Mouse (Mus musculus) layer of hippocampus, adult 9-11 months (tissue): ENCODE measurements around the gene Prdm16.

Source experiments
- DNase-seq: peaks from one replicate; pipeline ENCODE4 v3.0.0; 2022

Gene Prdm16

DNA sequence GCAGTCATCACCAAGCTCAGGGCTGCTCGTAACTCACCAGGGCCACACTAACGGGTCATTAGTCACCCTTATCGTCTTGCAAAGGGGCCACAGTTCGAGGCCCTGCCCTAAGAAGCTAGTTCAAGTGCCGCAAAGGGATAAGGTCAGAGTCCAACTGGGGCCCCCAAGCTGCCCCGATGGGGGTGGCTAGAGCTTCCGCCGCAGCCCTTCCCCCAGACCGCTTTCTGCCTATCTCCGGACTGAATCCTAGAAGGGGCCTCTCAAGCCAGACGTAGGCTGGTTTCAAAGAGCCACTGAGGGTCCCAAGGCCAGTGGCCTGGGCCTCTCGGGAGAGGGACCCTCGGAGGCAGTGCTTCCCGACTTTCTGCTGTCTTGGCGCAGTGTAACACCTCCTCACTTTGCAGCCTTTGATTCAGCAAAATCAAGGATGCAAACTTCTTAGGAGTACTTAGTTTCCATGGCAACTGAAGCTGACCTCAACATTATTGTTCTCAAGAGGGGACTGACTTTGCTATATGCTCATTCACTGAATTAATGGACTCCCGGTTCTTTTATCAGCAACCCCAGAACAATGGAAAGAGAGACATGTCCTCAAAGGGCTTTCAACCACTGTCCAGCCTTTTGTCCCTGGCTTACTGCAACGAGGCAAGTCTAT, 165.1 kb downstream of the Prdm16 start:
- no peak for DNase-seq

DNA sequence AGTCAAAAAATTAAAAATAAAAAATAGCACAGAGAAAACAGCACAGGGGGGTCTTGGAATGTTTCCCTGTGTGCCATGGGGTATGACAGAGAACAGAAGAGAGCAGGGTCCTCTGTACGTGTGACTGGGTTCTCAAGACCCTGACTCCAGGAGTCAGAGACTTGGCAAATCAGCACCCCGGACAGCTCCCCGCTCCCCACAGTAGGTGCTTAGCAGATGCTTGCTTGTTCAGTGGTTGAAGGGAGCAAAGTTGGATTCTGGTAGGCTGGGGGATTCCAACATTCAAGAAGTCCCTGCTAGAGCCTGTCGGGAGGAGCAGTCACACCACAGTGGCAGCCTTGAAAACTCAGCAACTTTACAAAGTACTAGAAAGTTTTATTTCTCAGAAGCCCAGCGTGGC, 170.4 kb downstream of the Prdm16 start:
- DNase-seq, result no peak

DNA sequence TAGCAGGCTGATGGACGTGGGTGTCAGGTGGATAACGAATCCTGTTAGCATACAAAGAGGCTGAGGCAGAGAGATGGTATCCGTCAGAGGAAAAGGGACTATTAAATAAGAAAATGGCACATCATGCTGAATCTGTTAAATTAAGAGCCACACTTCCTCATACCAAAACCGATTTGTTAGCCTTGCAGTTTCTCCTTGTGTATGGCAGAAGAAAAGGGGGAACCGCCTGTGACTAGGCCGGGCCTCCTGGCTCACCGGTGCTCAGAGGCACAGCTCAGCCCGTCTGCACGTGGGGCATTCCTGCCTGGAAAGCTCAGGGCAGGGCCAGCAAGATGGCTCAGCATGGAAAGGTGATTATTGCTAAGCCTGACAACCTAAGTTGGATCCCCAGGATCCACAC, 171.6 kb downstream of the Prdm16 start:
- no peak for DNase-seq

DNA sequence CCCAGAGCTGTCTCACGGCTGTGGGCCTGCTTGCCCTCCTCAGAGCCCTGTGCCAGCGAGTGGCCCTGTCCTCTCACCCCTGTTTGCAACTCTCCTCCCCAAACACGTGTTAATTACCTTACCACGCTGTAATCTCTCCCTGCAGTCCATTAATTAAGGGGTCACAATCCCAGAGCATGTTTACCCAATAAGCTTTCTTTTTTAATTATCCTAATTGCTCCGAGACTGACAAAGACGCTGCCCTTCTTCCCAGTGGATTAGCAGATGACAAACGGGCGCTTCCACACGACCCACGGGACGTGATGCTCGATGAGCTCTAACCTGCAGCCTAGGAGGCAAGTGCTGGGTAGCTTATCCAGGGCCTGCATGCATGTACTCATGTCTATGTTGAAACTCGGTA, 176.7 kb downstream of the Prdm16 start:
- no peak for DNase-seq

DNA sequence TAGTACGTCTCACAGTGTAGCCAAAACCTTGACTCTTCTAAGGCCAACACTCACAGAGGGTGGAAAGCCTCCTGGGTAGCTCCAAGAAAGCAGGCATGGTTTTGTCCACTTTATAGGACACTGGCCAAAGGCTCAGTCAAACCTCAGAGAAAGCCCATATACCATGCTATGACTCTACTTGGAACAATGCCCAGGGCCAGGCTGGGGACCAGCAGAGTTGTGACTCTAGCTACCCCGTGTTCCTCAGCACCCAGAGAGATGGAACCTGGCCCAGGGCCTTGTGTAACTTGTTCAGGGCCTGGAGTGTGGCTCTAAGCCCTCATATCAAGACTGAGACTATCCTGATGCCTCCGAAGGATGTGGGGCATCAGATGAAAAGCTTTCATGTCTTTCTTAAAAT, 178.9 kb downstream of the Prdm16 start:
- no peak for DNase-seq

DNA sequence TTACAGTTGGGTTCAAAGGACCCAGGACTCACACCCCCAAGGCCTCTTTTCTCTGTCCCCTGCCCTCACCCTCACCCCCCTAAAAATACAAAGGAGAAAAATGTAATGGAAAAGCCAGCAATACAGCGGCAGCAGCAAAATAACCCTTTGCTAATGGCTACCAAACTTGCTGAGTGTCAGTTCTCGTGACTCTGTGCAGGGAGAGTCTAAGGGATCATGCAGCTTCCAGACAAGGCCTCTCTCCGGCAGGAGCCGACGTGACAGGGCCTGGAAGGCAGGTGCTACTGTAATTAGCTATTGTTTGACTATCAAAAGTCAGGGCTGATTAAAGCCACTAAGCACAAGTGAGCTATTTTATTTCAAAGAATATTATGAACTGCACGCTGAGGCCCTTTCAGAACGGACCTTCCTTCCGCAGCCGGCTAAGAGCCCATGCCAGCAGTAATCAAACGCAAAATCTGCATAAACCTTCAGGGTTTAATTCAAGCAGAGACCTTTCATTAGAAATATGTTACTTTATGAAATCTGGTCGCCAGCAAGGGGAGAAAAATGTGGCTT, 180.3 kb downstream of the Prdm16 start:
- DNase-seq, result no peak

DNA sequence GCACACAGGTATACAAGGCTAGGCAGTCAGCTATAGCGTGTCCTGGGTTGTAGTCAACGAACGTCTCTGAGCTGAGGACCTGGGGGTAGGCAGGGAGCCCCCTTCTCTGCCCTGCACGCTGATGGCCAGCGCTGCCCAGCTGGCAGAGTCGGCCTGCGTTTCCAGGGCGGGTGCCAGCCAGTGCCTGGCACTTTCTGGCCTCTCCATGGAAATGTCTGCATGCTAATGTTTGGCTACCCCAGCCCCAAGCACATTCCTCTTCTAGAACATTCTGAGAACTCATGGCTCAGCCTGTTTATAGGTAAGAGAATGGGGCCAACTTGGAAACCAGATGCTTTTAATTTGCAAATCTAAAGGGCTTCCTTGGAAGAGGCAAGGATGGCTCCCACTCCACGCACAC, 186.2 kb downstream of the Prdm16 start:
- peak; percentile 9 for DNase-seq

DNA sequence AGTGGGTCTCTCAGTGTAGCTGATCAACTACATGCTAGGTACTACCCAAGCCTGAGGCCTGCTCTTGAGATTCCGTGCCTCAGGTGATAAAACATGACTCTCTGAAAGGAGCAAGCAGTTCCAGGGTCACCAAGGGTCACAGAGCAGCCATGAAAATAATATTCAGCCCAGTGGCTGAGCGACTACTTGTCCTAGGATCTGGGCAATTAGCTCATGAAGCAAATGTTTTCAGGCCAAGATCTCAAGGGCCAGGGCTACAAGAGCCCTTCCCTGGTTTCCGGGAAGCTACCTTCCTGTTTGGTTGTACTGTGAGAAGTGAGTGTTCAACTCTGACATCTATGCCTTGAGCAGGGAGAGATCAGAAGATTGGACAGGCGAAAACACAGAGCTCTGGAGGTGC, 186.6 kb downstream of the Prdm16 start:
- DNase-seq, result no peak

DNA sequence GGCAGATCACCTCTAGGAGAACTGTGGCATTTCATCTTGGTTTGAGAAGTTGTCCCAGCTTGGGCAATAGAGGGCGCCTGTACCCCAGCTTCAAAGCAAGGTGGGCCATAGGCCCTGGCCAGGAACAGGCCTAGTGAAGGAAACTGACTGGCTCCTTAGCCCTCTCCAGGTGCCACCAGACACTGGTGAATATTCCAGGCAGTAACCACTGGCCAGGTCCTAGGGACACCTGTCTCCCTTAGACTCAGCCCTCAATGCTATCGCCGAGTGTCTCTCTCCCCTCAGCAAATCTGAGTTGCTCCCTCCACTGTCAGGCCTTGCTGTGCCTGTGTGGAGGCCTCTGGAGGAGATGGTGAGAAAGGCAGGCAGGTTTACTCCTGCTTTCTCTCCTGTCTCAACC, 187.3 kb downstream of the Prdm16 start:
- DNase-seq, result peak; percentile 14

DNA sequence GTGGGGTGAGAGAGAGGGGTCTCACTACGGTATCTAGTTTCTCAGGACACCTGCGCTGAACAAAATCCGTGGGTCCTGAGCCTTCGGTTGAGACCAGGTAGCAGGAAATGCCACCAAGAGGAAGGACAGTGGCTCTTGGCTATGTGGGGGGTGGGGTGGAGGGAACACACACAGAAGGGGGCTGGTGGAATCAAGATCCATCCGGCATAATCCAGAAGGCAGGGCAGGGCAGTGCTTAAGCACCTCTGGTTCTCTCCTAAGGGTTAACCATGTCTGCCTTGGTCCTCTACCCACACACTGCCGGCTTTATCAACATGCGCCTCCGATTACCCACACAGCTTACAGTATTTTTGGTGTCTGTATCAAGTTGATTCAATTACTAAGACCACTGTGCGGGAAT, 191.0 kb downstream of the Prdm16 start:
- no peak for DNase-seq

DNA sequence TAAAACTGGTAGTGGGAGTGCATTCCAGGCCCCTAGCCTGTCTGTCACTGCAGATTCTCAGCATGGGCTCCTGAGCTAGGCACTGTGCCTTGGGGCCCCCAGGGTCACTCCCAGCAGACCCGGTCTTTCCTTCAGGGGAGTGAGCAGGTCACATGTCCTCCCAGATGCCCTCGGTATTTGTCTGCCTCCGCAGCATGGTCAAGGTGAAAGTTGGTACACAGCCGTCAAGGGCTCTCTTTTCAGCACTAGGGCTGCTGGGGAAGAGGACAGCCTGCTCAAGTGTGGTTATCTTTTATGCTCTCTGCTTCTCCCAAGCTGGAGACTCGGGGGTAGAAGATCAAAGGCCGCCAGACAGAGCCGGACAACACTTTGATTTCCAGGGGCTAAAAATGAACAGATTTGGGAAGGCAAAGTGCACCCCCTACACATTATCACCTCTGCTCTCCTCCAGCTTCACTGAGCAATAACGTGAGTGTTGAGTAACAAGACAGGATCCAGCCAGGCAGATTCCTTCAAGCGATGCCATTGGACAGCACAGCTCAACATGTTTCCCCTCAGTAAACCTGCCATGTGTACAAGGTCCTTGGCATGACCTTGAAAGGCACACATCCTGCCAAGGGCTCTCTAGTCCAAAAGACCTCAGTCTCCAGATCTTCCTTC, 193.9 kb downstream of the Prdm16 start:
- no peak for DNase-seq

DNA sequence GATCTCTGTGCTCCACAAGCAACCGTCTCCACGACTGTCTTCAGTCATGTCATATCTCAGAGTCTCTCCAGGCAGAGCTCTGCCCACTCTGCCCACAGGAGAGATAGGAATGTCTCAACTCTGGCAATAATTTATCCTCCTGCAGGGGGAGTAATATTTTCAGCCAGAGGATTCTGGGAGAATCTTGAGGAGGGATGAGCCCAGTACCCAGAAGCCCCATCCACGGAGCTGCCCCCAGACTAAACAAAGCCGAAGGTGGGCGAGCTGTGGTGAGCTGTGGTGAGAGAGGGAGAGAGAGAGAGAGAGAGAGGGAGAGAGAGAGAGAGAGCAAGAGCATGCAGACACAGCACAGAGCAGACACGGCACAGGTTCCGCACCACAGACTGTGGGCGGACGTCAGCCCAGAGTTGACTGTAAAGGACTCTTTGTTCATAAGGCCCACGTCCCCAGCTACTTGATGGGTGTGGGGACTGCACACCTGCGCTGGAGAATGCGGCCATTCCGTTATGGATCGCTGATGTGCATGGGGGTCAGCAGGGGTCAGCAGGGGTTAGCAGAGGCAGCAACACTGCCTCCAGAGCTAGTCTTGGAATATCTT, 197.1 kb downstream of the Prdm16 start:
- no peak for DNase-seq

DNA sequence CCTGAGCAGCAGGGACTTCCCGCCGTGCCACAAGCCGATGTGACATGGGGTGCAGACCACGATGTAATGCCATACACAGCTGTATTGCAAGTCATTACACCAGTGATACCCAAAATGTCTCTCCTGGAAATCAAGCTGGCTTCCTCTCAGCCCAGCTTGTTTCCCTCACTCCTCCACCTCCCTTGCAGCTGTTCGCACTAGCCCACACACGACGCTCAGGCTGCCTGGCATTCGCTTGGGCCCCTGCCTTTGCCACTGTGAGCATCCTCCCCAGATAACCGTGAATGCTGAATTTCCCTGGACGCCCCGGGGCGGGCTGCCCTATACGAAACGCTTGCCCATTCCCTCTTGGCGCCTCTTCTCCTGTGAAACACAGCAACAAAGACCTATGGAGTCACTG, 198.1 kb downstream of the Prdm16 start:
- DNase-seq, result peak; percentile 37

DNA sequence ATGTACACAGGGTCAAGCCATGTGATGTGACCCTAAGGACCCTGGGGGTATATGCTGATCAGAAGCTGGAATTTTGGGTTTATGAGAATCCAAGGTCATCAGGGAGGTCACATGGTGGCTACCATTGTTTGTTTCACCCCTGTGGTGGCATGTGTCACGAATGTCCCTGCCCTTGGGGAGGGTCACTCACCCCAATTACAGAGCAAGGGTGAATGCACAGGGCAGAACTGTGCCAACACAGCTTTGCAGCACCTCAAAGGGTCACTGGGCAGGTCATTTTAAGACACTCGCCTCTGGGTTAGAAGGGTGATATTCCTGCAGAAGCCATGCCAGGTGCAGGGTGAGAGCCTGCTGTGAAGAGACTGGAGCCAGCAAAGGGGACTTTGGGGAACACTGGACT, 206.9 kb downstream of the Prdm16 start:
- no peak for DNase-seq

DNA sequence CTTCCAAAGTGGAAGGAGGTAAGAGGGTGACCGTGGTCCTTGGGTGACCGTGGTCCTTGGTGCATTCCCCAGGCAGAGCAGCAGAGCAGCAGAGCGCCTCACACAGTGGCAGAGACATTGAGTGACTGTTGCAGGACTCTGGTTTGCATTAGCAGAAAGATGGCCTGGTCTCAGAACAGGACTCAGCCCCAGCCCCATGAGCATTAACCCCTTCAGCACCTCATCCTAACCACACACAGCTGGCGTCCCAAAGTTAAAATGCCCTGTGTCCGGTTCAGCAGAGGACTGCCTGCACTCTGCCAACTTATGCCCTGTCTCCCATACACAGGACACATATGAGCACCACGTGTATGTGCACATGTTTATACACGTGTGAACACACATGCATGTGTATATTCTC, 209.8 kb downstream of the Prdm16 start:
- no peak for DNase-seq

DNA sequence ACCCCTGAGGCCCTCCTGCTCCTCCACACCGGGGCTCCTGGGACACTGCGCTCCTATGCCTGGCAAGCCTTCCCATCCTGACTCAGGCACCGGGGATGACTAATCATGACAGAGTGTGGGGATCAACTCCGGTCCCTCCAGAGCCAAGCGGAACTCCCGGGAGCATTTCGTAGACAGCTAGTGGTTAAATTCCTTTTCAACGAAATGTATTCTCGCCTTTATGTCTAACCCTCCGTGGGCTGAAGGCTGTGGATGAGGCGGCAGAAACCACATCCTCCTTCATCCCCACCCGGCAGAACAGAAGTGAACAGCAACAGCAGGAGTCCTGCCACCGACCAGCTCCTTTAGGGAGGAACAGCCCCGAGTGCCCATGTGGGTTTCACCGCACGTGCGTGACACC, 211.4 kb downstream of the Prdm16 start:
- DNase-seq, result no peak

DNA sequence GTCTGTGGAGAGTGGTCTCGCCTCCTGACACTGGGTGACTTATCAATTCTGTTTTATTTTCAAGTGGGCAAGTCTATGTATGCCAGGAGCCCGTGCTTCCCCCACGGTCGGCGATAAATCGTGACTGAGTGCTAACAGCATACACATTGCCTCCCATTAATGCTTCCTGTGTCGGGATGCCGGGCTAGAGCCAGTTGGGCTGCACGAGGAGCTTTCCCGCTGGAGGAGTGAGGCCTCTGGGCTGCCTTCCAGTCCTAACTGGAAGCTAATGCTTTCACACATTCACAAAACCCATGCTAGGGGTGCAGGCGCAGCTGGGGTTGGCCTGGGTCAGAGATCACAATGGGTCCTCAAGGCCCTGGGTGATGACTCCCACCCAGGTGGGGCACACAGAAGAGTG, 212.0 kb downstream of the Prdm16 start:
- DNase-seq, result no peak

DNA sequence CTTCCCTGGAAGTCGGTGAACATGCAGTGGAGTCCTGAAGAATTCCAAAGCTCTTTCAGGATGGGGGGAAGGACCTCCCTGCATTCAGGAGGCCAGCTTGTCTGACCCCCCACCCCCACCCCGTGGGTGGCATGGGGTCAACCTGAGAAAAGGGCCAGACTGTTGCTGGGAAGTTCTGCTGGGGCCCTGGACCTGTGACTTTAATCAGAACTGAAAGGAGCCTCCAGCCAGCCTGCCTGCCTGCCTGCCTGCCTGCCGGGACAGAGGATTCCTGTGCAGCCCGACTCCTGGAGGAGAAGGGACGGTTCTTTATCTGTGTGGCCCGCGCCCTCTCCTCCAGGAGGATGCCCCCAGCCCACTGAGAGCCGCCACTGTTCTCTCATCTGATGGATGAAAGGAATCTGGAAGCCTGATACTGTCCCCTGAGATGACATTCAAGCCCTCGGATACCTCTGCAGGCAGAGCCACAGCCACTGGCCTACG, 214.2 kb downstream of the Prdm16 start:
- no peak for DNase-seq

DNA sequence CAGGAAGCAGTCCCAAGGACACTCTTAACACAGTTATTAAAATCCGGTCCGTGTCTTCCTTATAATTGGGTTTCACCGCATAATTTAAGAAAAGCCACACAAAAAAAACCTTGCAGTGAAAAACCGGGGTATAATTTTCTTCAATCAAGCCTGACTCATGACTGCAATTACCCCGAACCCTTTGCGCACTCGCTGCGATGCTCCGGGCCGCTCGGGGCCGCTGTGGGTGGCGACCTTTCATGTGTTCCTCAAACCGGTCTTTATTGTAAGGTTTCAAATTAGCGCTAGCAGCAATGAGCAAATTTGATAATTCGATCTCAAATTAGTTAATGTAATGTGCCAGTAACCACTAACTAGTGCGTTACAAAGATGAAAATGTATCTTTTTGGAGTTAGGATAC, 215.9 kb downstream of the Prdm16 start:
- DNase-seq, result no peak

DNA sequence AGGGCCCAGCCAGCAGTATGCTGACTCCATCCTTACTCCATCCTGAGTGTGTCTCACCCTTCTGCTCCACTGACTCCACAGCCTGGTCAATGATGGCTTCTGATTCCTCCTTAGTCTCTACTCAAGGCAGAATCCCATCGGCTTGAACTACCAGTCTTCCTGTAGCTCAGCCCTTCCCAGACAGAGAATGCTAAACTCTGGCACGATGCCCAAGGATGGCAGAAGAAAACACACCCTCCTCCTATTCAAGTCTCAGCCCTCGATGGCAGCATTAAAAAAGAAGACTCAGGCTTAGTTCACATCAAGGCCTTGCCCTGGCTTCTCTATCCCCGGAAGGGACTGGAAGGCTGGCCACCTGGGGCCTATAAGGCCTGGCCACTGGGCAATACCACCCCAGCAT, 216.9 kb downstream of the Prdm16 start:
- no peak for DNase-seq

DNA sequence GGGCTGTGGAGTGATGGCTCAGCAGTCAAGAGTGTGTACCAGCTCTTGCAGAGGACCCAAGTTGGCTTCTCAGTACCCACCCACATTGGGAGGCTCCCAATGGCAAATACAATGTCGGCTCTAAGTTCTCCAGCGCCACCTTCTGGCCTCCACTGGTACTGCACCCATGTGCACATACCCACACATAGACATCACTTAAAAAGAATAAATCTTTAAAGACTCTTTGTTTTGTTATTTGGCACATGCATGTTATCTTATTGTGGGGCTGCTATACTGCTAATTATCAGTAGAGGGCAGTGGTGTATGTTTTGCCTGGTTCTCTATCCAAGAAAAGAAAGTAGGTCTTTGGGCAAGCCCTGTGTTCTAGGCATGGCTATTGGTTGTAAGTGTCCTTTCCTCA, 217.7 kb downstream of the Prdm16 start:
- no peak for DNase-seq

DNA sequence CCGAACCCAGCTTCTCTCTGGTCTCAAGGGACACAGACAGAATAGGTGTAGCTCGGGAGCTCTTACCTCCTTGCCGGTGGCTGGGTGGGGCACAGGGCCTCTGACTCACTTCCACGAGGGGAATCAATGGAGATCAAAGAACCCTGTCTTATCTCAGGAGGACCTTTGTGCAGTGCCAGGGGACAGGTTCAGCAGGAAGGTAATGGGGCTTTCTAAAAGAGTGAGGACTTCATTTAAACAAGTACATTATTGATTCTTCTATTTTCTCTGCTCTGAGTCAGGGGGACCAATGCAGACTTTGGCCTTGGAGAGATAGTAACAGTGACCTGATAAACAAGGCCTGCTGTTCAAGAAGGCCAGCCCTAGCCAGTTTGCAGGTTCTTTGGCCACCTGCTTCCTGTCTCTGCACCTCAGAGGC, 218.3 kb downstream of the Prdm16 start:
- DNase-seq, result no peak

DNA sequence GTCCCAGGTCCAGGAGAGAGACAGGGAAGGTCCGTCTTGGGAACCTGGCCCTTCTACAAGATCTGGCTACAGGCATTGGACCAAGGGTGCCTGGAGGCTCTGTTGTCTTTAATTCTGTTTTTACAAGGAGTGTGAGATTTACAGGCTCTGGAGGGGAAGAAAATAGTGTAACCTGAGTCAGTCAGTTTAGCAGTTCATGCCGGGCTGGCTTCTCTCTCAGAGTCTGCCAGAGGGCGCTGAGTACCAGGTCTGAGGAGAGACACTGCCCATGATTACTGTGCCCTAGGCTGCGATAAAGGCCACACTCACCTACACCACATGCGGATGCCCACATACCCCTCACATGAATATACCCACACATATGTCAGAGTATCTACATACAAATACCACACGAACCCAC, 219.9 kb downstream of the Prdm16 start:
- no peak for DNase-seq

DNA sequence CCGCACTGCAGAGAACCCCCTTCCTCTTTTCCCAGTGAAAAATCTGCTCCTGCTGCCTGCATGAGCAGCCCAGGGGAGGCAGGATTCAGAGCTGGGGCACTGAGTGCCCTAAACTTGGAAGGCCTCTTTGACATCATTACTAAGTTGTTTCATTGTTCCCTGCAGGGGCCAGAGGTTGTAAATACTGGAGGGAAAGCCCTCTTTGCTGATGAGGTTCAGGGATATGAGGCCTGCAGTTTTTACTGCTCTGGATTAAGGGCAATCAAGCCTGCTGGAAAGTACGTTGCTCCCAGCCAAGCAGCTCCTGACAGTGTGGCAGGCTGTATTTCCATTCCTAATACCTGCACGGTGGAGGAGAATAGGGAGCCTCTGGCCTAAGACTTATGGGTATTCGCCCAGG, 221.8 kb downstream of the Prdm16 start:
- no peak for DNase-seq
